Comparison of ENCODE assay signal across 9 mouse cellular contexts in genomic region chr7:66820034-66820433, GRCm38 (mm10). TPM values are rescaled to one million over a fixed set of nuclear protein-coding genes. Genes with fewer than 3 reads are reported as not detected.
DNase-seq lines count a peak whose midpoint lies in the region; ATAC-seq and TF ChIP-seq lines count a peak whose summit lies in the region.
"Had no signal": no experiment of that assay in that cellular context is flagged by ENCODE, and none has a peak within 500 bp of the region (broad histone marks: within the 10 kb centered on the region; RNA-seq: fewer than 3 reads in every experiment).

No protein-coding gene starts in this region.

- no peak overlapping the region for H3K9ac ChIP-seq in forebrain, embryonic 15.5 days (replicated peaks)
- no peak overlapping the region for H3K9ac ChIP-seq in limb, embryonic 11.5 days (ENCODE audit: low read length)

- no peaks in the 10 kb centered on the region for H3K36me3 ChIP-seq in forebrain, embryonic 15.5 days
- H3K36me3 ChIP-seq in limb, embryonic 11.5 days (ENCODE audit: control insufficient read depth, insufficient read depth, low read length), result no peaks in the 10 kb centered on the region
- no peaks in the 10 kb centered on the region for H3K36me3 ChIP-seq in thymus, adult 2 months (ENCODE audit: control insufficient read depth, insufficient read depth, low read length)

- no peaks in the 10 kb centered on the region for H3K4me1 ChIP-seq in forebrain, embryonic 15.5 days
- H3K4me1 ChIP-seq in limb, embryonic 11.5 days (ENCODE audit: control insufficient read depth, insufficient read depth, low read length), result no peaks in the 10 kb centered on the region
- H3K4me1 ChIP-seq in thymus, adult 2 months (replicated peaks; ENCODE audit: control insufficient read depth, insufficient read depth, low read length), result no peaks in the 10 kb centered on the region

- no peaks in the 10 kb centered on the region for H3K9me3 ChIP-seq in forebrain, embryonic 15.5 days
- no peaks in the 10 kb centered on the region for H3K9me3 ChIP-seq in limb, embryonic 11.5 days (ENCODE audit: control insufficient read depth, low read length)

- 27% methylated on average over 6 of the region's 6 CpGs for WGBS in forebrain, embryonic 15.5 days
- WGBS in limb, embryonic 11.5 days, result 26% methylated on average over 6 of the region's 6 CpGs
- 50% methylated on average over 6 of the region's 6 CpGs for WGBS in thymus, adult 2 months

- no peaks in the 10 kb centered on the region for H3K27me3 ChIP-seq in forebrain, embryonic 15.5 days
- no peaks in the 10 kb centered on the region for H3K27me3 ChIP-seq in limb, embryonic 11.5 days (ENCODE audit: control insufficient read depth, insufficient read depth, low read length)
- H3K27me3 ChIP-seq in thymus, adult 2 months (ENCODE audit: control insufficient read depth, insufficient read depth, low read length), result no peaks in the 10 kb centered on the region

- no peak overlapping the region for H3K4me3 ChIP-seq in left cerebral cortex, adult 2 months
- H3K4me3 ChIP-seq in forebrain, embryonic 15.5 days, result no peak overlapping the region
- H3K4me3 ChIP-seq in limb, embryonic 11.5 days (ENCODE audit: low read depth, low read length), result no peak overlapping the region
- no peak overlapping the region for H3K4me3 ChIP-seq in thymus, adult 2 months (ENCODE audit: control insufficient read depth, insufficient read depth, low read length)
- H3K4me3 ChIP-seq: myocyte had no signal

- H3K4me2 ChIP-seq in forebrain, embryonic 15.5 days (replicated peaks), result no peak overlapping the region
- H3K4me2 ChIP-seq in limb, embryonic 11.5 days (ENCODE audit: low read depth, severe bottlenecking), result no peak overlapping the region

- no peak for TF ChIP-seq POLR2A in thymus, adult 2 months (IDR thresholded peaks at IDR 0.05; ENCODE audit: control insufficient read depth, extremely low read depth, insufficient read depth, low read length, poor library complexity)

- ATAC-seq in forebrain, embryonic 15.5 days (replicated peaks), result 0 out of 2 replicates have a peak, but pooled peaks have one; percentile 53
- no peak for ATAC-seq in limb, embryonic 11.5 days (ENCODE audit: insufficient number of reproducible peaks, low FRiP score, low TSS enrichment, low read depth)

- peak; percentile 89 for TF ChIP-seq CTCF in left cerebral cortex, adult 2 months (IDR thresholded peaks at IDR 0.05)
- peak; percentile 93 for TF ChIP-seq CTCF in thymus, adult 2 months (IDR thresholded peaks at IDR 0.05; ENCODE audit: borderline replicate concordance, control insufficient read depth, extremely low read depth, insufficient read depth, low read length, poor library complexity)

- intact Hi-C loops in left cerebral cortex, adult 2 months (cut with DNase I), result loop anchor here (2.0 kb wide), 1 partner anchor 379 kb away; no protein-coding TSS in a partner anchor
- intact Hi-C loops in left cerebral cortex, postnatal 36 days (cut with DNase I), result loop anchor here (5.0 kb wide), 1 partner anchor 377 kb away; no protein-coding TSS in a partner anchor

- no peak overlapping the region for H3K27ac ChIP-seq in left cerebral cortex, adult 2 months
- no peak overlapping the region for H3K27ac ChIP-seq in forebrain, embryonic 15.5 days (replicated peaks)
- H3K27ac ChIP-seq in limb, embryonic 11.5 days (replicated peaks; ENCODE audit: low read depth, low read length), result no peak overlapping the region
- no peak overlapping the region for H3K27ac ChIP-seq in thymus, adult 2 months (ENCODE audit: control insufficient read depth, insufficient read depth, low read length)

- DNase-seq in cerebellum, adult 18-20 months, result peak; percentile 34 to 49
- DNase-seq in cerebellum, adult 11 months, result no peak
- peak; percentile 21 to 61 for DNase-seq in left cerebral cortex, adult 2 months (ENCODE audit: extremely low spot score in 1 of 2, low spot score in 2 of 2)
- DNase-seq in left cerebral cortex, postnatal 36 days (ENCODE audit: low spot score in 2 of 2), result no peak
- DNase-seq in NIH3T3 (ENCODE audit: low read depth), result peak; percentile 58
- DNase-seq in limb, embryonic 11.5 days (ENCODE audit: low spot score), result peak; percentile 83
- DNase-seq in thymus, adult 2 months, result peak; percentile 78

RNA-seq across cellular contexts. Expression of gene Adamts17, which starts 19.5 kb away (rescaled TPM):
- 10 to 100 TPM; 13.1 to 13.6 TPM for total RNA-seq in left cerebral cortex, adult 2 months (2021)
- 10 to 100 TPM in 1 of 2 experiments, 1 to 10 TPM in 1; 7.0 to 16.8 TPM for total RNA-seq in left cerebral cortex, postnatal 36 days (2021)
- 3.5 and 5.0 TPM in 2 replicates for polyA plus RNA-seq in forebrain, embryonic 15.5 days (2015; fragmentation: Nextera tagmentation; extraction: Ambion mirVana)
- 7.7 and 8.4 TPM in 2 replicates for polyA plus RNA-seq in limb, embryonic 11.5 days (2014; fragmentation: Nextera tagmentation; extraction: Ambion mirVana)
- polyA plus RNA-seq in thymus, adult 2 months (2012; rRNA removed), result 2.4 and 2.8 TPM in 2 replicates

Comparison
In these comparisons a context has a peak if more than half of its experiments do, and no peak if none do; other contexts are left out.
1. DNase-seq: peak in cerebellum, adult 18-20 months (2 of 2), left cerebral cortex, adult 2 months (2 of 2), NIH3T3 (single experiment), limb, embryonic 11.5 days (single experiment) and thymus, adult 2 months (single experiment); none in cerebellum, adult 11 months (single experiment) and left cerebral cortex, postnatal 36 days (0 of 2).